Mouse (Mus musculus) skeletal muscle tissue, postnatal 0 days (tissue): ENCODE measurements around the gene Vps50. TPM values are rescaled to one million over a fixed set of nuclear protein-coding genes. Genes with fewer than 3 reads are reported as not detected.

Source experiments
- polyA plus RNA-seq: library from polyadenylated mRNA; unstranded; fragments of >200 nt; fragmentation: Nextera tagmentation; extraction: Ambion mirVana; gene quantifications from 2 replicates; pipeline ENCODE4 v1.2.1, GENCODE M21; 2015

Gene Vps50
- polyA plus RNA-seq = 14.3 and 15.3 TPM in 2 replicates

DNA sequence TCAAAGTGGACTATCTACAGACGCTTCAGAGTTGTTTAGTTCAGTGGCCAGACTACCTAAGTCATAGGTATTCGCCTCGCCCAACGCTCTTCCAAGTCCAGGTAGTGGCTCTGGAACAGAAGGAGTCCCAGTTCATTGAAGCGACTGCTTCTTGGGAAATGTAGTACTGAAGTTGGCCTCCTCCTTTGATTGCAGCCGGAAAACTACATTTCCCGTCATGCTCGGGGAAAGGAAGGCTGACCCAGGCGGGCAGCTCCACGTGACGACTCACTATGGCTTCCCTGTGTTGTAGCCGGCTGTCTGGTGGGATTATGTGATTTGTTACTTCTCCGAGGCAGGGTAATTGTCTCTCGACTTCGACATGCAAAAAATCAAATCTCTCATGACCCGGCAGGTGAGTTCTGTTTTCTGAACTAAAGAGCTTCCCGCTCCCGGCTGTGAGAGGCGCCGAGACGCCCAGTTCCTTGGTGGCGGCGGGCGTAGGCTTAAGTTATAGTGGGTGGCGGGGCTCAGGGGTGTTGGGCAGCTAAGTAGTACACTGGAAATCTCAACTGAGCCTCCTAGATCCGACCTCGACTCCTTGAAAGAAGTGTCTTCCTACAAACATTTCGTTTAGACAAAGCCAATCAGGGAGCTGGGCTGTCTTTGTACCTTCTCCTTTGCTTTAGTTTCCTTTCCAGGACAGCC, at the start of gene Vps50, which contains the start of gene Hepacam2:
Vps50 (plus strand) TSS at position 221 of the 687 bp plus-strand sequence.
Hepacam2 (minus strand) TSS at position 137 of the 687 bp plus-strand sequence.

Other genes with a start within 250 kb of the Vps50 start
- 2.5 and 4.0 TPM in 2 replicates for gene Samd9l, start 98.8 kb upstream of the Vps50 start, polyA plus RNA-seq
- gene Hepacam2, start 84 bp upstream of the Vps50 start, polyA plus RNA-seq = 0.09 TPM in 1 of 2 replicates, not detected in the other